Mouse (Mus musculus): ENCODE measurements around the gene Tmem59l. TPM values are rescaled to one million over a fixed set of nuclear protein-coding genes. Genes with fewer than 3 reads are reported as not detected.
"Not testable (repeated sequence)": the region's sequence is repeated elsewhere in the genome, so short reads cannot be mapped to it uniquely, and the experiment has no call there.

The Tmem59l gene
- 100 to 1,000 TPM; 318 to 351 TPM for total RNA-seq (2021)

DNA sequence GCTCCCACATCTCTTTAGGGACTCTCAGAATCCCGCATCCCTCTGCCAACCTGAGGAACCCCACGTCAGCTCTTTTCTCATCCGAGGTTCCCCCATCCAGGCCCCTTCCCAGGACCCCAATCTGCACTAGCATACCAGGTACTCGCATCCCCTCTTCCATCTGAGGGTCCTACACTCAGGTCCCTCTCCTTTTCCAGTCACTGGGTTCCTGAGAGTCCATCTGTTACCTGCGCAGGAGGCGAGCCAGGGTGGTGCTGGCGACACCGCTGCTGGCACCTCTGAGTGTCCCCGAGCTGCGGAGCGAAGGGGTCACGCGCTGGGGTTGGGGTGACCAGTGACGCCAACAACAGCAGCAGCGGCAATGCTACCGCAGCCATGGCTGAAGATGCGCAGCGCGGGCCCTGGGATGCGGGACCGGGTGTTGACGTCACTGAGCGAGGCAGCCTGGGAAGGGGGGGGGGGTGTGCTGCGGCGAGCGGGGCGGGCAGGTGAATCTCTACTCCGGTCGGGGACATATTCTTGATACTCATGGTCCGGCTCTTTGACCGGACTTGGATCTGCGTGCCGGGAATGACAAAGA, at the start of gene Tmem59l:
Tmem59l (minus strand) TSS at position 418 of the 580 bp plus-strand sequence.
- no peak for DNase-seq (ENCODE audit: extremely low spot score in 1 of 2, low spot score in 1 of 2)

GRCm38 (mm10) chr8:70535701-70536100, 48.5 kb upstream of the Tmem59l start:
- no peak for DNase-seq (ENCODE audit: extremely low spot score in 1 of 2, low spot score in 1 of 2)

DNA sequence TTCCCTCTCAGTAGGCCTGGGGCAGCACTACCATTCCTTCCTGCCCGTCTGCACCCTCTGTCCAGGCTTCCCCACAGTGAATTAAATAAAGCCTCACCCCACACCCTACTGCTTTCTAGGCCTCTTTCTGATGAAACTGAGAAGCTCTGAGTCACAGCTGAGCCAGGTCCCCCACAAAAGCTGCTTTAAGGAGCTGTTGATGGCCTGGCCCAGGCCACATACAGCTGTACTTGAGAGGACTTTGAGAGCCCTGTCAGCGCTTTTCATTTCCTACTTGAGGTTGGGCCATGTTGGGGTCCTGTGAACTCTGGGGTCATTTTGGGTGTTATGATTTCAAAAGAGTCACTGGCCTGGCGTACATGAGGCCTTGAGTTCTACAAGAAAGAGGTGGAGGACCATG, 48.1 kb upstream of the Tmem59l start:
- no peak for DNase-seq (ENCODE audit: extremely low spot score in 1 of 2, low spot score in 1 of 2)

GRCm38 (mm10) chr8:70534281-70534680, 47.1 kb upstream of the Tmem59l start:
- DNase-seq (ENCODE audit: extremely low spot score in 1 of 2, low spot score in 1 of 2), result no peak

DNA sequence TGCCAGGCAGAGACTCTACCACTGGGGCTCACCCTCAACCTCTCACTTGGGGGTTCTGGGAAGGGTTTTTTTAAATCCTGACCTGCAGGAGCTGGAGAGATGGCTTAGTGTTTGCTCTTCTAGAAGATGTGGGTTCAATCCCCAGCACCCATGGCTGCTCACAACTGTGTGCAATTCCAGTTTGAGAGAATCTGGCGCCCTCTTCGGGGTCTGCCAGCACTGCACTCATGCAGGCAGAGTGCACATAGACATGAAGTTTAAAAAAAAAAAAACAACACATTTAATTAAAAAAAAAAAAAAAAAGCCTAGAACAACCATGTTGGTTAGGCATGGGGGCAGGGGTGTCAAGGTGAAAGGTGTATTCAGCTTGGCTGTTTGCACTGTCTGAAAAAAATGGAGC, 43.2 kb upstream of the Tmem59l start:
- DNase-seq (ENCODE audit: extremely low spot score in 1 of 2, low spot score in 1 of 2), result no peak

- DNase-seq (ENCODE audit: extremely low spot score in 1 of 2, low spot score in 1 of 2), result no peak
Measured at GRCm38 (mm10) chr8:70529741-70530161, 42.6 kb upstream of the Tmem59l start.

DNA sequence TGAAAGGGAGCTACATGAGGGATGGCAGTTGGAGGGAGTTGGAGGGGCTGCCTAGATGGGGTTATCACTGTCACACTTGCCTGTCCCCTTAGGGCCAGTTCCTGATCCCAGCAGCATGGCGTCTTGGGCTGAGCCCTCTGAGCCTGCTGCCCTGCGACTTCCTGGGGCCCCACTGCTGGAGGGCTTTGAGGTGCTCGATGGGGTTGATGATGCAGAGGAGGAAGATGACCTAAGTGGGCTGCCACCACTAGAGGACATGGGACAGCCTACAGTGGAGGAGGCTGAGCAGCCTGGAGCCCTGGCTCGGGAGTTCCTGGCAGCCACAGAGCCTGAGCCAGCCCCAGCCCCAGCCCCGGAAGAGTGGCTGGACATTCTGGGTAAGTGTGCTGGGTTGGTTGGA, 42.1 kb upstream of the Tmem59l start:
- DNase-seq (ENCODE audit: extremely low spot score in 1 of 2, low spot score in 1 of 2), result no peak

GRCm38 (mm10) chr8:70528182-70528797, 41.1 kb upstream of the Tmem59l start:
- no peak for DNase-seq (ENCODE audit: extremely low spot score in 1 of 2, low spot score in 1 of 2)

GRCm38 (mm10) chr8:70527512-70528181, 40.5 kb upstream of the Tmem59l start, which contains the start of the genes Fkbp8 and Kxd1:
Gene Fkbp8, plus strand, starts transcription at chr8:70527724.
Gene Kxd1, minus strand, starts transcription at chr8:70527956.
- DNase-seq (ENCODE audit: extremely low spot score in 1 of 2, low spot score in 1 of 2), result peak; percentile 98 to 99

DNA sequence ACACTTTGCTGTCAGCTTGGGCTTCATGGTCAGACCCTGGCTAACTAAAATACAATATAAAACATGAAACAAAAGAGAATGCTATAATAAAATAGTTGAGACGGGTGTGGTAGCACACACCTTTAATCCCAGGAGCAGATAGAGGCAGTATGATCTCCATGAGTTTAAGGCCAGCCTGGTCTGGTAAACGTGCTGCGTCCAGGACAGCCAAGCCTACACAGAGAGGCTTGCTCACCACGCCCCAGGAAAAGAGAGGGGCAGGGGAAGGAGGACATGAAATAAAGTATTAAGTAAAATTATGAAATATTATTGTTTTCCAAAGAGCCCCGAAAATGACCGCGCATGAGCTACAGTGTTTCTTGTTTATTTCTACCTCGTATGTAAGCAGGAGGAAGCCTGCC, 40.0 kb upstream of the Tmem59l start:
- no peak for DNase-seq (ENCODE audit: extremely low spot score in 1 of 2, low spot score in 1 of 2)

DNA sequence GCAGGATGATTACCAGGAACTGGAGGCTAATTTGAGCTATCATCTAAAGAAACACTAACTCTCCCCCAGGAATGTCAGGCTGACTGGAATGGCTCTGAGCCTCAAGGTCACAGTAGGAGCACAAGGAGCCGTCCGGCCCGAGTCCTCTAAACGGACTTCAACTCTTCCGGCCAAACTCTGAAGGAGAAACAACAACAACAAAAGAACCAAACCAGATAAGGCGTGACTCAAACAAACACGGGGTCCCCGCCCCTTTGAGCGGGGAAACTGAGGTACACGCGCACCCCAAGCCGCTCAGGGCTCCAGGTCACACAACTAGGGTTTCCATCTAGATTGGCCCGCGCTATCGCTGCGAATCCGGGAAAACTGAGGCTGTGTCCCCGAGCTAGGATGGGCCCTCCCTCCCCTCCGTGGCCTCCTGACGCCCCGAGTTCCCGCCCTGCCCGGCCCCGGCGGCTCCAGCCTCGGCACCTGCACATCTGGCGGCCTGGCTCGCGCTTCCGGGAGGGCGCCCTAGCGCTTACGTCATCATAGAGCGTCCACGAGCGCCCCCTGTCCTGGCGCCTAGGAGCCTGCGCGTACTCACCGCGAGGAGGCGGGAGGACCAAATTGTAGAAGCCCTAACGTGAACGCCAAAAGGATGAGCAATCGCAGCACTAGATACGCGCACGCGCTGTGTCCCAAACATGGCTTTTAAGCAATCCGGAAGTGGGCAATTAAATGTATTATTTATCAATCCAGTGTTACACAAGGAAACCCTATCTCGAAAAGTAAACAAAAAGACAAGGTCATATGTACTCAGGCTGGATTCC, 35.6 kb upstream of the Tmem59l start:
- peak; percentile 91 to 92 for DNase-seq (ENCODE audit: extremely low spot score in 1 of 2, low spot score in 1 of 2)

GRCm38 (mm10) chr8:70519606-70520005, 32.4 kb upstream of the Tmem59l start:
- DNase-seq (ENCODE audit: extremely low spot score in 1 of 2, low spot score in 1 of 2), result no peak

- DNase-seq (ENCODE audit: extremely low spot score in 1 of 2, low spot score in 1 of 2), result no peak
Measured at GRCm38 (mm10) chr8:70519043-70519442, 31.9 kb upstream of the Tmem59l start.

DNA sequence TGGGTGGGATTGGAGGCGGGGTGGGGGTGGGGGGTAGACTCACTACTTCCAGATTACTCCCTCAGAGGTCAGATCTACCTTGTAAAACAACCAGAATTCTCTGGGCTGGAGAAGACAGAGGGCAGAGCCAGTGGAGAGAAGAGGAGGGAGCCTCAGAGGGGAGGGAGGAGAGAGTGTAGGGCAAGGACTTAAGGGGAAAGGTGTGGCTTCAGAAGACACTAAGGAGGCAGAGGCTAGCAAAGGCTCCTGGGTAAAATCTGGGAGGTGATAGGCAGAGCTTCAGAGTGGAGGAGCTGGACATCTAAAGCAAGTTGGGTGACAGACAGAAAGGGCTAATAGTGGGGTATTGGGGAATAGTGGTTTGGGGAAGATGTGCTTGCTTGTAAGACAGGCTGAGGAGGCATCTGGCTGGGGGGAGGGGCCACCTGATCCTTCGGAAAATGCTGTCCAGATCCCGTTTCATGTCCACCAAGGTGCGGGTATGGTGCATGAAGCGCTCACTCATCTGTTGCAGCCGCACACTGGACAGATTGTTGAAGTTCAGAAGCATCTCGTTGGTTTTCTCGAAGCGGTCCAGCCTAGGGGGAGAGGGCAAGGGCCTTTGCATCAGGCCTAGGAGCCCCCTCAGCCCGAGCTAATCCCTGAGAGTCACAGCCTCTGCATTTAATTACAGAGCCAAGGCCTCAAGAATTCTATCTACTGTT, 30.9 kb upstream of the Tmem59l start:
- no peak for DNase-seq (ENCODE audit: extremely low spot score in 1 of 2, low spot score in 1 of 2)

DNA sequence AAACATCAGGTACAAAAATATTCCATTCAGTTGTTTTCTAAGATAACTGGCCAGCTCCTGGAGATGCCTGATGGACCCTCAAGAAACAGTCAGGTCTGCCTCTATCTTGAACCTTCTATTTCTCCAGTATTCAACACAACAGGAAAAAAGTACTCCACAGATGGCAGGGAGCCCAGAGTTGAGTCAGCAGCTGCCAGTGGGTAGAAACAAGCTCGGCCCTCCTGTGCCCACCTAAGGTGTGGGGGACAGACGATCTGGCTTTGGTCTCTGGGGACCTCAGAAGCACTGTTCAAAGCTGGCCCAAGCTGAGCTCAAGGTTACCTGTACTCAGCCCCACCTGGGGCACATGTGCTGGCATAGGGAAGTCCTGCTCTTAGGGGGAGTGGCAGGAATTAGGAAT, 26.3 kb upstream of the Tmem59l start:
- DNase-seq (ENCODE audit: extremely low spot score in 1 of 2, low spot score in 1 of 2), result no peak

GRCm38 (mm10) chr8:70512253-70512903, 25.2 kb upstream of the Tmem59l start:
- DNase-seq (ENCODE audit: extremely low spot score in 1 of 2, low spot score in 1 of 2), result no peak

DNA sequence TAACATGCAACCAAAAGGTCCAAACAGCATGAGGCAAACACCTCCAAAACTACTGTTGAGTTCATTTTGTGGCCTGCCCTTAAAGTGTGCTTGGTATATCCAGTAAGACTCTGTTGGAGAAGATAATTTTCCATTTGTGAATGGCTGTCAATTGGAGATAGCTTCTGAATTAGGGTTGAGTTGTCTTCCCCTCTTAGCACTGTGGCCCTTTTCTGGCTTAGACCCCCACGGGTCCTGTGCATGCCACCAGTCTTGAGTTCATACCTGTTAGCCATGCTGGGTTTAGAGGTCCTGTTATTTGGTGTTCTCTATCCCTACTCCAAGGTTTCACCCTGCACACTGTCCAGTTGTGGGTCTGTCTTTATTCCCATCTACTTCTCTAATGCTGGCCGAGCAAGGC, 24.6 kb upstream of the Tmem59l start:
- DNase-seq (ENCODE audit: extremely low spot score in 1 of 2, low spot score in 1 of 2), result no peak

- not testable (repeated sequence) for DNase-seq (ENCODE audit: extremely low spot score in 1 of 2, low spot score in 1 of 2)
Measured at GRCm38 (mm10) chr8:70511174-70511573, 24.0 kb upstream of the Tmem59l start.

GRCm38 (mm10) chr8:70510228-70510915, 23.2 kb upstream of the Tmem59l start, which contains the start of gene Uba52:
Gene Uba52, minus strand, starts transcription at chr8:70510801.
- peak; percentile 92 to 95 for DNase-seq (ENCODE audit: extremely low spot score in 1 of 2, low spot score in 1 of 2)
